Mouse (Mus musculus): ENCODE data around the gene Ptms. TPM values are rescaled to one million over a fixed set of nuclear protein-coding genes. Genes with fewer than 3 reads are reported as not detected.
A peak's percentile ranks its signal among the peaks of the same experiment; 100 is the strongest.

Ptms gene
- 26.1 and 31.3 TPM in 2 replicates for total RNA-seq (2015; ENCODE audit: low replicate concordance)
- total RNA-seq (2017; ENCODE audit: low replicate concordance): 12.0 and 21.8 TPM in 2 replicates

GRCm38 (mm10) chr6:124919695-124920317, at the start of gene Ptms:
Ptms (minus strand) TSS chr6:124920103.
- no peak for ATAC-seq (replicated peaks; ENCODE audit: low FRiP score, poor library complexity, severe bottlenecking)

GRCm38 (mm10) chr6:124967766-124968165, 47.9 kb upstream of the Ptms start:
- no peak for ATAC-seq (replicated peaks; ENCODE audit: low FRiP score, poor library complexity, severe bottlenecking)

- no peak for ATAC-seq (replicated peaks; ENCODE audit: low FRiP score, poor library complexity, severe bottlenecking)
Measured at GRCm38 (mm10) chr6:124966466-124967118, 46.7 kb upstream of the Ptms start.

- ATAC-seq (replicated peaks; ENCODE audit: low FRiP score, poor library complexity, severe bottlenecking): 0 out of 2 replicates have a peak, but pooled peaks have one; percentile 19
Measured at GRCm38 (mm10) chr6:124965747-124966146, 45.8 kb upstream of the Ptms start.

- peak; percentile 93 for ATAC-seq (replicated peaks; ENCODE audit: low FRiP score, poor library complexity, severe bottlenecking)
Measured at GRCm38 (mm10) chr6:124965088-124965719, 45.3 kb upstream of the Ptms start, which contains the start of gene Cops7a. Cops7a (minus strand) TSS chr6:124965538.

GRCm38 (mm10) chr6:124964638-124965037, 44.7 kb upstream of the Ptms start:
- no peak for ATAC-seq (replicated peaks; ENCODE audit: low FRiP score, poor library complexity, severe bottlenecking)

GRCm38 (mm10) chr6:124961021-124961420, 41.1 kb upstream of the Ptms start:
- ATAC-seq (replicated peaks; ENCODE audit: low FRiP score, poor library complexity, severe bottlenecking): no peak

- no peak for ATAC-seq (replicated peaks; ENCODE audit: low FRiP score, poor library complexity, severe bottlenecking)
Measured at GRCm38 (mm10) chr6:124959960-124960359, 40.1 kb upstream of the Ptms start.

GRCm38 (mm10) chr6:124958127-124958526, 38.2 kb upstream of the Ptms start:
- ATAC-seq (replicated peaks; ENCODE audit: low FRiP score, poor library complexity, severe bottlenecking): no peak

- ATAC-seq (replicated peaks; ENCODE audit: low FRiP score, poor library complexity, severe bottlenecking): no peak
Measured at GRCm38 (mm10) chr6:124955212-124955611, 35.3 kb upstream of the Ptms start.

- ATAC-seq (replicated peaks; ENCODE audit: low FRiP score, poor library complexity, severe bottlenecking): no peak
Measured at GRCm38 (mm10) chr6:124953991-124954715, 34.2 kb upstream of the Ptms start.

GRCm38 (mm10) chr6:124943526-124943925, 23.6 kb upstream of the Ptms start:
- ATAC-seq (replicated peaks; ENCODE audit: low FRiP score, poor library complexity, severe bottlenecking): no peak

GRCm38 (mm10) chr6:124941679-124942078, 21.8 kb upstream of the Ptms start:
- no peak for ATAC-seq (replicated peaks; ENCODE audit: low FRiP score, poor library complexity, severe bottlenecking)

GRCm38 (mm10) chr6:124938554-124938953, 18.7 kb upstream of the Ptms start:
- no peak for ATAC-seq (replicated peaks; ENCODE audit: low FRiP score, poor library complexity, severe bottlenecking)

- no peak for ATAC-seq (replicated peaks; ENCODE audit: low FRiP score, poor library complexity, severe bottlenecking)
Measured at GRCm38 (mm10) chr6:124937493-124937892, 17.6 kb upstream of the Ptms start.

GRCm38 (mm10) chr6:124936681-124937080, 16.8 kb upstream of the Ptms start:
- ATAC-seq (replicated peaks; ENCODE audit: low FRiP score, poor library complexity, severe bottlenecking): no peak

GRCm38 (mm10) chr6:124934670-124935069, 14.8 kb upstream of the Ptms start:
- ATAC-seq (replicated peaks; ENCODE audit: low FRiP score, poor library complexity, severe bottlenecking): no peak

- no peak for ATAC-seq (replicated peaks; ENCODE audit: low FRiP score, poor library complexity, severe bottlenecking)
Measured at GRCm38 (mm10) chr6:124933127-124933526, 13.2 kb upstream of the Ptms start.

- no peak for ATAC-seq (replicated peaks; ENCODE audit: low FRiP score, poor library complexity, severe bottlenecking)
Measured at GRCm38 (mm10) chr6:124932314-124932695, 12.4 kb upstream of the Ptms start.

All from erythroblast, adult 5-6 weeks (primary cell).